Mouse (Mus musculus) frontal cortex, adult 2 months (tissue): ENCODE results near the gene Arhgef40. TPM values are rescaled to one million over a fixed set of nuclear protein-coding genes. Genes with fewer than 3 reads are reported as not detected.

Source experiments
- DNase-seq, 2 experiments: peaks; one replicate each; pipeline ENCODE4 v3.0.0; 2022; ENCODE audit warnings: low spot score in 1 of 2; ENCODE audit errors: extremely low spot score in 1 of 2
- polyA plus RNA-seq: library from polyadenylated mRNA; depleted of rRNA; stranded (reverse); fragments of >200 nt; gene quantifications from 2 replicates; pipeline ENCODE4 v1.2.3, GENCODE M21; 2012; rRNA removed

Arhgef40 gene
- polyA plus RNA-seq = 39.7 and 44.0 TPM in 2 replicates

- peak in 1 of 2 experiments; percentile 53 for DNase-seq
These were observed at the start of gene Arhgef40 for GRCm38 (mm10) chr14:51984247-51985231. TSS of gene Arhgef40 (plus strand) at chr14:51984719.

GRCm38 (mm10) chr14:51939005-51939404 lies 45.5 kb upstream of the Arhgef40 start:
- DNase-seq = no peak

DNA sequence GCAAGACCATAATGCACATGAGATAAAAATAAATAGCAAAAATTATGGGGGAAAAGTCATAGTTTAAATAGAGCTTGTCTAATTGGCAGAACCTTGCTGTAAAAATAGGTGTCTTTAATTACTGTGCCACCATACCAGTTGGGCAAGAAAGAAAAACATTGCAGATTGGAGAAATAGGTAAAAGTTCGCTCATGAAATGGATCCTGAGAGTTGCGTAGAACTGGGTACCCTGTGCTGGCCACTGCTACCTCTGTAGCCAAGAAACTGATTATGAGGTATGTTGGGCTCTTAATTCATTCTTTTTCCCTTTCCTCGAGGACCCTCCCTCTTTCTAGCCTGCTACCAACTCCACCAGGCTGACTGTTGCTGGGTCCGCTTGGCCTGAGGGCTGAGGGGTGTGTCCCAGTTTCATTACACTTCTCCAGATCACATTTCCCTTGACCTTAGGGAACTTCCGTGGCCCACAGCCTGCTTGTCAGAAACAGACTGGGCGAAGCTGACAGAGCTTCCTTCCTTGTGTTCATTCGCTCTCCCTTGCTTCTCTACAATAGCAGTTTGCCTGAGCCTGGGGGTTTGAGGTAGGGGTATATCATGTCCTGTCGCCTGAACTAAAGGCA lies 43.5 kb upstream of the Arhgef40 start:
- DNase-seq = no peak

DNA sequence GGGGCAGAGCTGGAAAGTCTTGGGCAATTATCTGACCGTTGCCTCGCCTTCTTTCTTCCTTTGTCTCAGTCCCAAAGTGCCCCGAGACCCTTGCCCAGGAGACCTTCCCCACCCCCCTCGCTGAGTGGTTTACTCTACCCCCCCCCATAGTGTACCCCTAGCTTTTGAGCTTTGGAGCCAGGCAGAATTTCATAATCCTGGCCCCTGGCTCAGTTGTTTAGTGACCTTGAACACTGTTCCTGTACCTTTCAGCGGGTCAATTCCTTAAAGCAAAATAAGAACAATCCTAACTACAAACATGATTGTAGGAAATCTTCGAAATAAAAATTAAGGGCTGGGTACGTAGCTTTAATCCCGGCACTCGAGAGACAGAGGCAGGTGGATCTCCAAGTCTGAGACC lies 42.9 kb upstream of the Arhgef40 start:
- no peak for DNase-seq

DNA sequence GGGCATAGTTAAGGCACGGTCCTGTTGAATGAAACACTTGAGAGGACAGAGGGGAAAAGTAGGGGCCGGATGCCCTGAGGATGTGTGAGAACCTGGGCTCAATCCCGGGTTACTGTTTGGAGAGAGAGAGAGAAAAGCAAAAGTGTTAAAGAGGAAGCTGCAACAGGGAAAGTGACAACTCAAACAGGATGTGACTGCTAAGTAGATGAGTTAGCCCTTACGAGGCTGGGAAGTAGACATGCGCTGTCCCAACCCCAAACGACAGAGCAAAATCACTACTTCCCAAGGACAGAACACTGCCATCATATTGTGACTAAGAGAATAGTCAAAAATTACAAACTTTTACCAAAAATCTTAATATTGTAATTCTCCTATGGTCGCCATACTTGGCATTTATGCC lies 42.3 kb upstream of the Arhgef40 start:
- DNase-seq = no peak

DNA sequence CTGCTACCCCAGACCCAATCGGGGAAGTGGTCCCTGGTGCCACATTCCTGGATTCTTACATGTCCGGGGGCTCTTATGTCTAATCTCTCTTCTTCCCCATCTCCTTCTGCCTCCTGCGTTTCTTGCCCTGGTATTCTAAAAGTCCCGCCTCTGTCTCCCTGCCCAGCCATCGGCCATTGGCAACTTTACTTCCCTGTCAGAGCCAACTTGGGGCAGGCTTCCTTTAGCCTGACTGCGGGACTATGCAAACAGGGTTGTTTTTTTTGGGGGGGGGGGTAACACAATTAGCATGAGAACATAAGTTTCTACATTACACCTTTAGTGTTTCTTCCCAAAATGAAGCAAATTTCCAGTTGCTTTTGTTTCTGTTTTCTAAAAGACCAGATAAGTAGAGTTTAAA lies 41.2 kb upstream of the Arhgef40 start:
- no peak for DNase-seq

- peak in 1 of 2 experiments; percentile 5 for DNase-seq
These were observed 24.2 kb upstream of the Arhgef40 start for GRCm38 (mm10) chr14:51960316-51960715.

- DNase-seq = no peak
These were observed 17.1 kb upstream of the Arhgef40 start for GRCm38 (mm10) chr14:51967400-51967799.

GRCm38 (mm10) chr14:51979252-51979651 lies 5.3 kb upstream of the Arhgef40 start:
- DNase-seq = no peak

DNA sequence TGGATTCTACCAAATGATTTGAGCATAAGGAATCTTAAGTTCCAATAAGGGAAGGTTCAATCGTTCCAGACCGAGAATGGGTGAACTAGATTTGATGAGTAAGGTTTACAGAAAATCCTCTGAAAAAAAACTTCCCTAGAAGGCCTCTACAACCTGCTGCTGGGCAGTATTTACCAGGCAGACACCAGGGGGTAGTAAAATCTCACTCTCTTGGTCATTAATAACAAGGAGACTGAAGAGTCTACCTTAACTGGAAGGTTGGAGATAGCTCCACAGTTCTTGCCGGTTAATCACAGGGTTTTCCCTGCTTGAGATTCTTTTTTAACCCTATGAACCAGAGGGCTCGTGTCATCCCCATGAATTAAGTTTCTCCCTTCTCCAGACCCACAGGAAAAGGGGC lies 1.3 kb upstream of the Arhgef40 start:
- DNase-seq = no peak

DNA sequence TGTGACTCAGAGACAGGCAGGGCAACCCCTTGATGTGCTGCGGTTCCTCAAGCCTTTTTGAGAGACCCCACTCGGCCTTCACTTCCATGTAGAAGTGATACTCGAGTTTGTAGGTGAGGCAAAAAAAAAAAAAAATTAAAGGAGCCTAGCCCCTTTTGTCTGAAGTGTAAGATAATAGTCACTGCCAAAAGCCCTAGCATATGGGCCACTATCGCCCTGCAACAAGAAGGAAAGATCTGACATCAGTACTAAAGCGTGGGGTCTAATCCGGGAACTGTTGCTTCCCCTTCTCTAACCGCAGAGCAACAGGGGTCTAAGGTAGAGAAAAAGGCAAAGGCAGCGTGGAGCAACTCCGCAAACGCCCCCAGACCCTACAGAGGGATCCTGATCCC lies 668 bp upstream of the Arhgef40 start:
- no peak for DNase-seq

DNA sequence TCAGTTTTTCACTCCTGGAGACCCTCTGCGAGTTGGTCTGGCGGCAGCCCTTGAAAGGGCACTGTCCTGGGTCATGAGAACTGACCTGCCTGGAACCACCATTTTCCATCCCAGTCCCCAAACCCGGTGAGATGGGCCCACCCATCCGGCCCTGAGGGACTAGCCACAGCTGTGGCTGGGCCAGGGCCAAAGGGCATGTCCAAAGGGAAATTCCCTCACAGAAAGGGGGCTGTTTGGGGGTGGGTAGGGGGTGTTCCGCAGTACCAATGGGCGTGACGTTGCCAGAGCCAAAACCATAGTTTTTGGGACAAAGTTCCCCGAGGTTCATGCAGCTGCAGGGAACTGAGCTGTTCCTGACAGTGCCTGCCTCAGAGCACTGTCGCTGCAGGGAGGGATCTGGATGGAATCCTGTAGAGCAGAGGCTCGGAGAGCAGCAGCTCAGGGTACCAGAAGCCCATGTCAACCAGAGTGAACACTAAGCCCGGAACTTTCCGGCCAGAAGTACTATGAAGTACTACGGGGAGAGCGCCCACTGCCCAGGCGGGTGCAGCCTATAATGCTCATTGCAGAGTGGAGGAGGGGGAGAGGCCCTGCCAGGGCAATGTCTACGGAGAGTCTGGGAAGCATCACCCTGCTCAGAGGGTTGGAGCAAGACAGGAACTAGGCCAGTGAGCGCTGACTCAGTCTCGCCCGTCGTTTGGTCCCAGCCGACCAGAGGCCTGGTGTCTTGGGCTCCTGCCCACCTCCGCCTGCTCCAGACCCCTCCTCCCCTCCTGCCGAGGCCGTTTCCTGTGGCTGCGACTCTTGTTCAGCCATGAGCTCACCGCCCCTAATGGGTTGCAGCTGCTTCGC lies 1.0 kb downstream of the Arhgef40 start:
- peak in 1 of 2 experiments; percentile 68 for DNase-seq

DNA sequence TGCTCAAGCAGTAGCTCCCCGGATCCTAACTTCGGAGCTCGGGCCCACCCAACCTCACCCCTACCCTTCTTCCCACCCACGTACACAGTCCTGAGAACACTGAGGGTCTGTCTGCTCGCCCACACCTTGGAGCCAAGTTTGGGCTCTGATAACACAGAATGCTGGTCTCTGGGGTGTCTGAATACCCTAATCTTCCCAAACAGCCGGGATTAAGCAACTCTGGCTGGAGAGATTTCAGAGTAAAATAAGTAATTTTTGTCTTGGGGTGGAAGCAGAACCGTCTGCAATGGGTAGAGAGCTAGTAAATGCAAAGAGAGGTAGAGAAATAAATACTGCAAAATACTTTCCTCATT lies 1.6 kb downstream of the Arhgef40 start:
- no peak for DNase-seq

GRCm38 (mm10) chr14:51987177-51987576 lies 2.7 kb downstream of the Arhgef40 start:
- DNase-seq = no peak

DNA sequence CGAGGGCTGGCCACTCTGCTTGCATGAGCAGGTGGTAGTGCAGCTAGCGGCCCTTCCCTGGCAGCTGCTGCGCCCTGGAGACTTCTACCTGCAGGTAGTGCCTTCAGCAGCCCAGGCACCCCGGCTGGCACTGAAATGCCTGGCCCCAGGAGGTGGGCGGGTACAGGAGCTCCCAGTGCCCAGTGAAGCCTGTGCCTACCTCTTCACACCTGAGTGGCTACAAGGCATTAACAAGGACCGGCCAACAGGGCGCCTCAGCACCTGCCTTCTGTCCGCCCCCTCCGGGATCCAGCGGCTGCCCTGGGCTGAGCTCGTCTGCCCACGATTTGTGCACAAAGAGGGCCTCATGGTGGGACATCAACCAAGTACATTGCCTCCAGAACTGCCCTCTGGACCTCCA lies 4.2 kb downstream of the Arhgef40 start:
- no peak for DNase-seq

DNA sequence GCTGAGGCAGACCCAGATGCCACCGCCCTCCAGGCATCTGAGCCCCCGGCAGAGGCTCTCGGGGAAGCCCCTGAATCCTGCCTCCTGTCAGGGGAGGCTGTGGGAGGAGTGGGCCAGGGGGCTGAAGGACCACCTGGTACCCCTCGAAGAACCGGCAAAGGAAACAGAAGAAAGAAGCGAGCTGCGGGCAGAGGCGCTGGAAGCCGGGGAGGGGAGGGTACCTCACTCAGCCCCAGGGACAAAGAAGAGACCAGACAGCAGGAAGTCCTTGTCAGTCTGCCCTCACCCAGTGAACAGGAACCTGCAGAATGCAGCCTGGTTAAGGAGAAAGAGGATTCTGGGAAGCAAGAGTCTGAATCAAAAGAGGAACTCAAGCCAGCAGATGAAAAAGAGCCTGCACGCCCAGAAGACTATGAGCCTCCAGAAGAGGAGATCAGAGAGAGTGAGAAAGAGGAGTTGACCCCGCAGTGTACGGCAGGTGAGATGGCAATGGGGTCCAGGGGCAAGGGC lies 5.0 kb downstream of the Arhgef40 start:
- no peak for DNase-seq

GRCm38 (mm10) chr14:51994453-51994852 lies 9.9 kb downstream of the Arhgef40 start:
- no peak for DNase-seq

GRCm38 (mm10) chr14:51995219-51995871 lies 10.8 kb downstream of the Arhgef40 start:
- DNase-seq = no peak

DNA sequence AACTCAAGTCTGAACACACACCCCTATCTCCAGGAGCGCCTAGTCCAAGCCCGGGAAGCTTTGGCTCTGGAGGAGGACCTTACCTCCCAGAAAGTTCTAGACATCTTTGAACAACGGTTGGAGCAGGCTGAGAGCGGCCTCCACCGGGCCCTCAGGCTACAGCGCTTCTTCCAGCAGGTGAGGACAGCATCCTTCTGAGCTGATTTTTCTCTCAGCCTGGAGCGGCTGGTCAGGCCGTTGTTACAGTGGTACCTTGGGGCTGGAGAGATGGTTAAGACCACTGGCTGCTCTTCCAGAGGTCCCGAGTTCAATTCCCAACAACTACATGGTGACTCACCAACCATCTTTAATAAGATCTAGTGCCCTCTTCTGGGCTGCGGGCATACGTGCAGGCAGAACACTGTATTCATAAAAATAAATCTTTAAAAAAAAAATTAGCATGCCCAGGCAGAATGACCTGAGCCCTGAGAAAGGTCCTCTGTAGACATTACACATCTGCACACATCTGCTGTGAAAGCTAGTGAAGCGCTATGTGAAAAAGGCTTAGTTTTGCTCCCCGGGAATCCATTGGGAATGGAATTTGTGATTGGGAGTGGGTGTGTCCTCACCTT lies 11.8 kb downstream of the Arhgef40 start:
- peak in 1 of 2 experiments; percentile 10 for DNase-seq

GRCm38 (mm10) chr14:51996866-51997265 lies 12.3 kb downstream of the Arhgef40 start:
- DNase-seq = peak in 1 of 2 experiments; percentile 4
